Mouse (Mus musculus): ENCODE results near the gene Trim67. TPM values are rescaled to one million over a fixed set of nuclear protein-coding genes. Genes with fewer than 3 reads are reported as not detected.

Gene Trim67
- polyA plus RNA-seq, 1 experiment from 2014 or later: 0.02 TPM

DNA sequence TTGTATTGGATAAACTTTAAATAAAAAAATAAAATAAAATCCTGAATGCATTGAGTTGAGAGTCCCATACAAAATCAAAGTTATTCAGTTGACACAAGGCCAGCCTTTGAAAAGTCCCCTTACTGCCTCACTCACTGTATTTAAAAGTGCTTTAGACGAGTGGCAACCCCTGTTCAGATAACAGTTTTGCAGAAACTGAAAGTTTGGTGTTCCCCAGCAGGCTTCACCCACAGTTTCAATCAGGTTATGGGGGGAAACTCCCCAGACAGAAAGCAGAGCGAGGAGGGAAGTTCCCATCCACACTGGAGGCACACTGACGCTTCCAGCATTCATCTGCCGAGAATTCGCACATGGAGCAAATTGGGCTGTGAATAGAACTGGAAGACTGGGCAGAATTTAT lies 36.3 kb upstream of the Trim67 start:
- H3K27me3 ChIP-seq (ENCODE audit: control insufficient read depth, insufficient read depth, low read depth, low read length): peaks cover 17% of the 10 kb centered on the region
- no peaks in the 10 kb centered on the region for H3K9me3 ChIP-seq (replicated peaks; ENCODE audit: control insufficient read depth, low read length)
- H3K27ac ChIP-seq (ENCODE audit: low read length): no peak overlapping the region
- no peak overlapping the region for H3K9ac ChIP-seq (ENCODE audit: low read depth, low read length)
- no peak overlapping the region for H3K4me2 ChIP-seq (ENCODE audit: low read depth, low read length)
- ATAC-seq (ENCODE audit: low read depth): no peak
- WGBS (ENCODE audit: insufficient replicate concordance): 64% methylated on average over 5 of the region's 5 CpGs
- no peak overlapping the region for H3K4me3 ChIP-seq (ENCODE audit: low read depth, low read length)
- H3K4me1 ChIP-seq (ENCODE audit: control insufficient read depth, low read depth, low read length): peaks cover 21% of the 10 kb centered on the region
- H3K36me3 ChIP-seq (ENCODE audit: control insufficient read depth, insufficient read depth): no peaks in the 10 kb centered on the region

DNA sequence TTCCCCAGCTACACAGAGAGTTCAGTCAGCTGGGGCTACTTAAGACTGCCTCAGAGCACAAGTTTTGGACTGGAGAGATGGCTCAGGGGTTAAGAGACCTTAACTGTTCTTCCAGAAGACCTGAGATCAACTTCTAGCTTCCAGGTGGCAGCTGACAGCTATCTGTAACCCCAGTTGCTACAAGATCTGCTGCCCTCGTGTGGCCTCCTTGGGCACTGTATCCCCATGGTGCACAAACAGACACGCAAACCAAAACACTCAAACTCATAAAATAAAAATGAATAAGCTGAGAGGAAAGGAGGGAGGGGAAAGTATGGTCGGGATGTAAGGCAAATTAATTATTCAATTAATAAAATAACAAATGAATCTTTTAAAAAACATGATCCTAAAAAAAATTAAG lies 34.3 kb upstream of the Trim67 start:
- Histone ChIP-seq H3K9ac (ENCODE audit: low read depth, low read length) (no peak overlapping the region), H3K27ac (ENCODE audit: low read length) (no peak overlapping the region), H3K9me3 (replicated peaks; ENCODE audit: control insufficient read depth, low read length) (no peaks in the 10 kb centered on the region), H3K36me3 (ENCODE audit: control insufficient read depth, insufficient read depth) (no peaks in the 10 kb centered on the region), H3K27me3 (ENCODE audit: control insufficient read depth, insufficient read depth, low read depth, low read length) (peaks cover 2% of the 10 kb centered on the region; the same call in 1 of the 2 replicates), H3K4me3 (ENCODE audit: low read depth, low read length) (no peak overlapping the region), H3K4me1 (ENCODE audit: control insufficient read depth, low read depth, low read length) (peaks cover 7% of the 10 kb centered on the region; the same call in 1 of the 2 replicates), H3K4me2 (ENCODE audit: low read depth, low read length) (no peak overlapping the region)
- no peak for ATAC-seq (ENCODE audit: low read depth)
- WGBS (ENCODE audit: insufficient replicate concordance): 23% methylated on average over 3 of the region's 3 CpGs

DNA sequence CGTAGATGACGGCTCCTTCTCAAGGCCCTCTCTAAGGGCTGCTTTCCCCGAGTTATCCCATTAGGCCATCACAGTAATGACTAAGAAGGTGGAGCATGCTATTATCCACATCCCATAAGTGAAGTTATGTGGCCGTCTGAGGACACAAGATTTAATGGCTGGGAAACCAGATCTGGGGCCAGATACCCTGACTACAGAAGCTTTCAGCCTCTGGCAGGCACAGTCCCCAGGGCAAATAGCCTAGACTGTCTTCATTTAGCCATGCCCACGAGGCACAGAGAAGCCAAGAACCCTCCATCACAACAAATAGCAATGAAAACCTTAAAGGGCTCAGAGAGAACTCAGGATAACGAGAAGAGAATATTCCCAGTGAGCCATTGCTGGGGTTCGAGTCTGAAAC lies 29.8 kb upstream of the Trim67 start:
- Histone ChIP-seq H3K27me3 (ENCODE audit: control insufficient read depth, insufficient read depth, low read depth, low read length) (no peaks in the 10 kb centered on the region), H3K9me3 (replicated peaks; ENCODE audit: control insufficient read depth, low read length) (no peaks in the 10 kb centered on the region), H3K9ac (ENCODE audit: low read depth, low read length) (no peak overlapping the region), H3K4me1 (ENCODE audit: control insufficient read depth, low read depth, low read length) (no peaks in the 10 kb centered on the region), H3K4me2 (ENCODE audit: low read depth, low read length) (no peak overlapping the region), H3K4me3 (ENCODE audit: low read depth, low read length) (no peak overlapping the region), H3K36me3 (ENCODE audit: control insufficient read depth, insufficient read depth) (no peaks in the 10 kb centered on the region), H3K27ac (ENCODE audit: low read length) (no peak overlapping the region)
- 59% methylated on average over 7 of the region's 7 CpGs for WGBS (ENCODE audit: insufficient replicate concordance)
- ATAC-seq (ENCODE audit: low read depth): no peak

DNA sequence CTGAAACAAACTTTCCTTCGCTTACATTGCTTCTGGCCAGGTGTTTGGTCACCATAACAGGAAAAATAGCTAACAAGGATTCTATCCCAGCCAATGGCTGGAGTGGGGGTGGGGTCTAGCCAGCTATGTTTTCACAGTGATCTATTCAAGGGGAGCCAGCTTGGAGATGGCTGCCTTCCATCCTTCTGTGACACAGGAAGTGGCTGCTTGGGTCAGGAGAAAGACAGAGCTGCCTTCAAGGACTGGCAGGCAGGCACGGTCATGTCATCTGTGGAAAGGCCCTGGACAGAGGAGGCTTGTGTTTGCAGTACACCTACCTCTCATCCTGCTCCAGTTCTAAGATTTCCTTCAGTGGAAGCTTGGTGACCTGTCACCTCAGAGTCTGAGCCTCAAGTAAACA lies 20.5 kb upstream of the Trim67 start:
- no peak overlapping the region for H3K4me2 ChIP-seq (ENCODE audit: low read depth, low read length)
- H3K27ac ChIP-seq (ENCODE audit: low read length): no peak overlapping the region
- 54% methylated on average over 2 of the region's 2 CpGs for WGBS (ENCODE audit: insufficient replicate concordance)
- no peaks in the 10 kb centered on the region; the same call in 1 of the 2 replicates for H3K27me3 ChIP-seq (ENCODE audit: control insufficient read depth, insufficient read depth, low read depth, low read length)
- H3K36me3 ChIP-seq (ENCODE audit: control insufficient read depth, insufficient read depth): no peaks in the 10 kb centered on the region
- no peak overlapping the region for H3K9ac ChIP-seq (ENCODE audit: low read depth, low read length)
- ATAC-seq (ENCODE audit: low read depth): no peak
- no peak overlapping the region for H3K4me3 ChIP-seq (ENCODE audit: low read depth, low read length)
- H3K4me1 ChIP-seq (ENCODE audit: control insufficient read depth, low read depth, low read length): no peaks in the 10 kb centered on the region
- H3K9me3 ChIP-seq (replicated peaks; ENCODE audit: control insufficient read depth, low read length): no peaks in the 10 kb centered on the region

DNA sequence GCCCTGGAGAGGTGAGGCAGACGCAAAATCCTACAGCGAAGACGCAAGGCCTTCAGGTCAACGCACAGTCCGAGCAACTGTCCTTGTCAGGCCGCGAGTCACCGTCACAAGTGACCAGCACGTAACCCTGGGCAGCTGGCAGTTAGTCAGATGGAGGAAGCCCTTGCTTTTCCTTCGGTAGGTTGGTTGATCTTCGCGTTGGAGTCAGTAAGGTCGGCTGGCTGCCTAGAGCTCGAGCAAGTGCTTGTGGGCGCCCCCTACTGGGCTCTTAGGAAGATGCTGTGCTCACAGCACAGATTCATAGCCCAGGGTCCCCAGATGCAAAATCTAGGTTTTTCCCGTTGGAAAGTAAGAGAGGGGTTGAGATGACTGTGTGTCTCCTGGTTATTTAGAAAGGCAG lies 17.2 kb upstream of the Trim67 start:
- no peaks in the 10 kb centered on the region; the same call in 1 of the 2 replicates for H3K27me3 ChIP-seq (ENCODE audit: control insufficient read depth, insufficient read depth, low read depth, low read length)
- H3K9ac ChIP-seq (ENCODE audit: low read depth, low read length): no peak overlapping the region
- H3K9me3 ChIP-seq (replicated peaks; ENCODE audit: control insufficient read depth, low read length): no peaks in the 10 kb centered on the region
- H3K4me1 ChIP-seq (ENCODE audit: control insufficient read depth, low read depth, low read length): no peaks in the 10 kb centered on the region
- 18% methylated on average over 16 of the region's 16 CpGs for WGBS (ENCODE audit: insufficient replicate concordance)
- H3K4me3 ChIP-seq (ENCODE audit: low read depth, low read length): no peak overlapping the region
- no peaks in the 10 kb centered on the region for H3K36me3 ChIP-seq (ENCODE audit: control insufficient read depth, insufficient read depth)
- no peak for ATAC-seq (ENCODE audit: low read depth)
- no peak overlapping the region for H3K4me2 ChIP-seq (ENCODE audit: low read depth, low read length)
- H3K27ac ChIP-seq (ENCODE audit: low read length): no peak overlapping the region

DNA sequence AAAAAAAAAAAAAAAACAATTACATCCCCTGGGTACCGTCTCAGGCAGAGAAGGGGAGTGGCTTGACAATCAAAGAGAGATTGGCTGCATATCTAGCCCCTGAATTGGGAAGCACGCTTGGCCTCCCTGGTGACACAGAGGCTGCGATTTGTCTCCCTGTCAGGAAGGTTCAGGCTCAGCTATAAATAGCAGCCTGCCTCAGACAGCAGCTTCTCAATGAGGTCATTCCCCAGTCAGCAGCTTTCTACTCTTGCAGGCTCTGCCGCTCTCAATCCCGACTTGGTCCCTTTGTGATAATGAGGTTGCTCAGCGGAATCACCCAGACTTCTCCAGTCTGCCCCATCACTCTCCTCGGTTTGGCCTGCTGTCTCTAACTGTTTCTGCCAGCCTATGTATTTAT lies 12.7 kb upstream of the Trim67 start:
- Histone ChIP-seq H3K27me3 (ENCODE audit: control insufficient read depth, insufficient read depth, low read depth, low read length) (no peaks in the 10 kb centered on the region; the same call in 1 of the 2 replicates), H3K4me3 (ENCODE audit: low read depth, low read length) (no peak overlapping the region), H3K9me3 (replicated peaks; ENCODE audit: control insufficient read depth, low read length) (no peaks in the 10 kb centered on the region), H3K4me2 (ENCODE audit: low read depth, low read length) (no peak overlapping the region), H3K4me1 (ENCODE audit: control insufficient read depth, low read depth, low read length) (no peaks in the 10 kb centered on the region), H3K9ac (ENCODE audit: low read depth, low read length) (no peak overlapping the region), H3K36me3 (ENCODE audit: control insufficient read depth, insufficient read depth) (no peaks in the 10 kb centered on the region), H3K27ac (ENCODE audit: low read length) (no peak overlapping the region)
- 10% methylated on average over 7 of the region's 7 CpGs for WGBS (ENCODE audit: insufficient replicate concordance)
- no peak for ATAC-seq (ENCODE audit: low read depth)

DNA sequence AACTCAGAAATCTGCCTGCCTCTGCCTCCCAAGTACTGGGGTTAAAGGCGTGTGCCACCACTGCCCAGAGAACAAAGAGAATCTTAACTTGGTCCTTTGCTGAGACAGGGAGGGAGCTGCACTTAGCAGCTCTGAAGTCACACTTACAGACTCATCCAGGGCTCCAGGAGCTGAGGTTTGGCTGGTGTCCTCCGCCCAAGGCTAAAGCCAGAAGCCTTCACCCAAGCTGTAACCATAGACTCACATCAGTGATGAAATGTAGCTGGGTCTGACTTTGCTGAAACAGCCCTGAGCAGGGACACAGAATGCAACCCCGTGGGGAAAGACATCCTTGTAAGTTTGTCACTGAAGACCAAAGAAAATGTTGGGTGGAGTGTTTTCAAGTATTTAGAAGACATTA lies 10.5 kb upstream of the Trim67 start:
- no peak for ATAC-seq (ENCODE audit: low read depth)

DNA sequence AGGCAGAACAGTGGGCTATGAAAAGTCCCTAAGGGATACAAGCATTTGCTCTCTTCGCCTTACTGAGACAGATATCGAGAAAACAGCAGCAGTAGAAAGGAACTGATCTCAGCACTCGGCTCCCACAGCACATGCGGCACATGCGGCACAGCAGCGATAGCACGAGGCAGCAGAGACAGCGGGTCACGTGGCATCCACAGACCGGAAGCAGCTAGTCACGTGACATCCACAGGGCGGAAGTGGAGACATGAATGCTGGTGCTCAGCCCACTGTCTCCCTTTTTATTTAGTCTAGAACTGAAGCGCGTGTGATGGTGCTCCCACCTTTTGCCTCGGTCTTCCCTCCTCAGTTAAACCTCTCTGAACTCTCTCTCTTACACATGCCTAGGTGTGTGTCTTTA lies 9.7 kb upstream of the Trim67 start:
- ATAC-seq (ENCODE audit: low read depth): no peak
- H3K36me3 ChIP-seq (ENCODE audit: control insufficient read depth, insufficient read depth): no peaks in the 10 kb centered on the region
- no peak overlapping the region for H3K9ac ChIP-seq (ENCODE audit: low read depth, low read length)
- H3K4me1 ChIP-seq (ENCODE audit: control insufficient read depth, low read depth, low read length): no peaks in the 10 kb centered on the region
- no peak overlapping the region for H3K27ac ChIP-seq (ENCODE audit: low read length)
- H3K4me2 ChIP-seq (ENCODE audit: low read depth, low read length): no peak overlapping the region
- no peak overlapping the region for H3K4me3 ChIP-seq (ENCODE audit: low read depth, low read length)
- H3K27me3 ChIP-seq (ENCODE audit: control insufficient read depth, insufficient read depth, low read depth, low read length): no peaks in the 10 kb centered on the region
- WGBS (ENCODE audit: insufficient replicate concordance): 75% methylated on average over 15 of the region's 15 CpGs
- H3K9me3 ChIP-seq (replicated peaks; ENCODE audit: control insufficient read depth, low read length): no peaks in the 10 kb centered on the region

More for the DNA sequence above, 10.5 kb upstream of the Trim67 start:
- no peaks in the 10 kb centered on the region for H3K9me3 ChIP-seq (replicated peaks; ENCODE audit: control insufficient read depth, low read length)
- no peak overlapping the region for H3K4me3 ChIP-seq (ENCODE audit: low read depth, low read length)
- H3K4me2 ChIP-seq (ENCODE audit: low read depth, low read length): no peak overlapping the region
- no peak overlapping the region for H3K9ac ChIP-seq (ENCODE audit: low read depth, low read length)
- H3K27me3 ChIP-seq (ENCODE audit: control insufficient read depth, insufficient read depth, low read depth, low read length): no peaks in the 10 kb centered on the region
- no peaks in the 10 kb centered on the region for H3K36me3 ChIP-seq (ENCODE audit: control insufficient read depth, insufficient read depth)
- H3K4me1 ChIP-seq (ENCODE audit: control insufficient read depth, low read depth, low read length): no peaks in the 10 kb centered on the region
- no peak overlapping the region for H3K27ac ChIP-seq (ENCODE audit: low read length)
- WGBS (ENCODE audit: insufficient replicate concordance): 48% methylated on average over 3 of the region's 3 CpGs

DNA sequence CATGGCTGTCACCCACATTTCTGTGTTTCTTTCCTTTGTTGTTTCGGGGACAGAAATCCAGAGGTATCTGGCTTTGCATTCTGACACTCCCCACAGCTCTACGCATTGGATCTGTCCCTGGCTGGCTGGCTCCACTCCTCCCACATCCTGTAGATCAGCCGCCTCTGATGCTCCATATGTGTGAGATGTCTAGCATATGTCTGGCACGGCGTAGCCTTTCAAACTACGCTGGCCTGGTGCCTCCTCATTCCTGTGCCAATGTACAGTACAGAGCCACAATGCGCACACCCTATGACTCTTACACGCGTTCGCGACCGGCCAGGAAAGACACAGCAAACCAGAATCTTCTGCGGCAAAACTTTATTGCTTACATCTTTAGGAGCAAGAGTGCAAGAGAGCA lies 8.3 kb upstream of the Trim67 start:
- H3K9ac ChIP-seq (ENCODE audit: low read depth, low read length): no peak overlapping the region
- ATAC-seq (ENCODE audit: low read depth): no peak
- H3K27me3 ChIP-seq (ENCODE audit: control insufficient read depth, insufficient read depth, low read depth, low read length): no peaks in the 10 kb centered on the region
- no peak overlapping the region for H3K4me3 ChIP-seq (ENCODE audit: low read depth, low read length)
- H3K9me3 ChIP-seq (replicated peaks; ENCODE audit: control insufficient read depth, low read length): no peaks in the 10 kb centered on the region
- WGBS (ENCODE audit: insufficient replicate concordance): 80% methylated on average over 13 of the region's 13 CpGs
- no peaks in the 10 kb centered on the region for H3K4me1 ChIP-seq (ENCODE audit: control insufficient read depth, low read depth, low read length)
- no peak overlapping the region for H3K4me2 ChIP-seq (ENCODE audit: low read depth, low read length)
- H3K36me3 ChIP-seq (ENCODE audit: control insufficient read depth, insufficient read depth): no peaks in the 10 kb centered on the region
- H3K27ac ChIP-seq (ENCODE audit: low read length): no peak overlapping the region
